Mouse (Mus musculus): ENCODE results near the gene Cyb561.

The Cyb561 gene

GRCm38 (mm10) chr11:105921275-105921674, 31.9 kb downstream of the Cyb561 start:
- DNase-seq (ENCODE audit: low spot score in 2 of 2): no peak

GRCm38 (mm10) chr11:105920836-105921235, 32.3 kb downstream of the Cyb561 start:
- DNase-seq (ENCODE audit: low spot score in 2 of 2): no peak

- DNase-seq (ENCODE audit: low spot score in 2 of 2): no peak
These were observed 32.9 kb downstream of the Cyb561 start for GRCm38 (mm10) chr11:105920098-105920785.

- no peak for DNase-seq (ENCODE audit: low spot score in 2 of 2)
These were observed 39.6 kb downstream of the Cyb561 start for GRCm38 (mm10) chr11:105913580-105913979.

GRCm38 (mm10) chr11:105911592-105912375, 41.4 kb downstream of the Cyb561 start:
- DNase-seq (ENCODE audit: low spot score in 2 of 2): peak; percentile 38 to 71

GRCm38 (mm10) chr11:105911149-105911548, 42.0 kb downstream of the Cyb561 start:
- DNase-seq (ENCODE audit: low spot score in 2 of 2): no peak

- no peak for DNase-seq (ENCODE audit: low spot score in 2 of 2)
These were observed 43.5 kb downstream of the Cyb561 start for GRCm38 (mm10) chr11:105909617-105910016.

- no peak for DNase-seq (ENCODE audit: low spot score in 2 of 2)
These were observed 44.2 kb downstream of the Cyb561 start for GRCm38 (mm10) chr11:105908926-105909325.

- DNase-seq (ENCODE audit: low spot score in 2 of 2): no peak
These were observed 45.8 kb downstream of the Cyb561 start for GRCm38 (mm10) chr11:105907381-105907780.

GRCm38 (mm10) chr11:105905529-105906213, 47.5 kb downstream of the Cyb561 start:
- no peak for DNase-seq (ENCODE audit: low spot score in 2 of 2)

GRCm38 (mm10) chr11:105902956-105903355, 50.2 kb downstream of the Cyb561 start:
- DNase-seq (ENCODE audit: low spot score in 2 of 2): no peak

- DNase-seq (ENCODE audit: low spot score in 2 of 2): no peak
These were observed 51.6 kb downstream of the Cyb561 start for GRCm38 (mm10) chr11:105901501-105901900.

GRCm38 (mm10) chr11:105899151-105899550, 54.0 kb downstream of the Cyb561 start:
- DNase-seq (ENCODE audit: low spot score in 2 of 2): no peak

GRCm38 (mm10) chr11:105887281-105887680, 65.9 kb downstream of the Cyb561 start:
- DNase-seq (ENCODE audit: low spot score in 2 of 2): no peak

GRCm38 (mm10) chr11:105885558-105885957, 67.6 kb downstream of the Cyb561 start:
- DNase-seq (ENCODE audit: low spot score in 2 of 2): no peak
